Mouse (Mus musculus) gastrocnemius, postnatal 25 days (tissue): ENCODE measurements around the gene Fgfr2. TPM values are rescaled to one million over a fixed set of nuclear protein-coding genes. Genes with fewer than 3 reads are reported as not detected.

ENCODE experiments used
- DNase-seq: peaks from one replicate; pipeline ENCODE4 v3.0.0; 2022
- total RNA-seq, 2 experiments: library from RNA; stranded (reverse); gene quantifications; 1 replicate in 1 of 2; 2 replicates in 1 of 2; pipeline ENCODE4 v1.2.3; 2021

Gene Fgfr2
- total RNA-seq, 2 experiments from 2014 or later = 0.33 to 0.96 TPM

GRCm38 (mm10) chr7:130307036-130307435 lies 2816.1 kb downstream of the Fgfr2 start:
- DNase-seq = no peak

GRCm38 (mm10) chr7:130304642-130305041 lies 2818.5 kb downstream of the Fgfr2 start:
- DNase-seq = no peak

GRCm38 (mm10) chr7:130303464-130303863 lies 2819.7 kb downstream of the Fgfr2 start:
- DNase-seq = no peak

- DNase-seq = no peak
Measured at GRCm38 (mm10) chr7:130300606-130301005, 2822.5 kb downstream of the Fgfr2 start.

GRCm38 (mm10) chr7:130298926-130299594 lies 2824.1 kb downstream of the Fgfr2 start:
- no peak for DNase-seq

GRCm38 (mm10) chr7:130291179-130291578 lies 2832.0 kb downstream of the Fgfr2 start:
- DNase-seq = no peak

- DNase-seq = no peak
Measured at GRCm38 (mm10) chr7:130289428-130289790, 2833.7 kb downstream of the Fgfr2 start.

- no peak for DNase-seq
Measured at GRCm38 (mm10) chr7:130288719-130289427, 2834.3 kb downstream of the Fgfr2 start.

GRCm38 (mm10) chr7:130288248-130288647 lies 2834.9 kb downstream of the Fgfr2 start:
- no peak for DNase-seq

- no peak for DNase-seq
Measured at GRCm38 (mm10) chr7:130278738-130279705, 2844.1 kb downstream of the Fgfr2 start.

- DNase-seq = no peak
Measured at GRCm38 (mm10) chr7:130278000-130278737, 2845.0 kb downstream of the Fgfr2 start.

- DNase-seq = peak; percentile 37
Measured at GRCm38 (mm10) chr7:130273265-130273664, 2849.9 kb downstream of the Fgfr2 start.

GRCm38 (mm10) chr7:130270807-130271206 lies 2852.3 kb downstream of the Fgfr2 start:
- no peak for DNase-seq

GRCm38 (mm10) chr7:130269124-130269867 lies 2853.9 kb downstream of the Fgfr2 start:
- DNase-seq = no peak

- DNase-seq = no peak
Measured at GRCm38 (mm10) chr7:130267099-130267498, 2856.1 kb downstream of the Fgfr2 start.

GRCm38 (mm10) chr7:130266166-130266490 lies 2857.0 kb downstream of the Fgfr2 start:
- peak; percentile 75 for DNase-seq

GRCm38 (mm10) chr7:130265319-130266165 lies 2857.6 kb downstream of the Fgfr2 start:
- no peak for DNase-seq

- peak; percentile 33 for DNase-seq
Measured at GRCm38 (mm10) chr7:130264616-130265318, 2858.4 kb downstream of the Fgfr2 start.

- DNase-seq = no peak
Measured at GRCm38 (mm10) chr7:130263799-130264351, 2859.3 kb downstream of the Fgfr2 start.
